Mouse (Mus musculus) hematopoietic stem cell, adult 5-6 weeks (primary cell): ENCODE measurements around the gene Atp2a1. TPM values are rescaled to one million over a fixed set of nuclear protein-coding genes. Genes with fewer than 3 reads are reported as not detected.

Experiments used
- ATAC-seq, 2 experiments: fragments of 125-278 bp in 1 of 2; replicated peaks in 1 of 2; 2 replicates each; pipeline ENCODE4 v1.8.0; 2016 to 2017; ENCODE audit warnings: inconsistent platforms in 2 of 2, mild to moderate bottlenecking in 2 of 2, moderate number of reproducible peaks in 2 of 2, low read depth in 1 of 2, moderate TSS enrichment in 1 of 2; ENCODE audit not compliant: low FRiP score in 2 of 2, poor library complexity in 2 of 2, severe bottlenecking in 2 of 2, insufficient read depth in 1 of 2, low TSS enrichment in 1 of 2
- total RNA-seq: library from RNA; stranded (forward); fragments of 172-1452, 232-1000 nt; gene quantifications from 2 replicates; pipeline ENCODE4 v1.2.3, GENCODE M21; 2017

Atp2a1 gene
- total RNA-seq, 1 experiment from 2014 or later: 0.30 TPM

DNA sequence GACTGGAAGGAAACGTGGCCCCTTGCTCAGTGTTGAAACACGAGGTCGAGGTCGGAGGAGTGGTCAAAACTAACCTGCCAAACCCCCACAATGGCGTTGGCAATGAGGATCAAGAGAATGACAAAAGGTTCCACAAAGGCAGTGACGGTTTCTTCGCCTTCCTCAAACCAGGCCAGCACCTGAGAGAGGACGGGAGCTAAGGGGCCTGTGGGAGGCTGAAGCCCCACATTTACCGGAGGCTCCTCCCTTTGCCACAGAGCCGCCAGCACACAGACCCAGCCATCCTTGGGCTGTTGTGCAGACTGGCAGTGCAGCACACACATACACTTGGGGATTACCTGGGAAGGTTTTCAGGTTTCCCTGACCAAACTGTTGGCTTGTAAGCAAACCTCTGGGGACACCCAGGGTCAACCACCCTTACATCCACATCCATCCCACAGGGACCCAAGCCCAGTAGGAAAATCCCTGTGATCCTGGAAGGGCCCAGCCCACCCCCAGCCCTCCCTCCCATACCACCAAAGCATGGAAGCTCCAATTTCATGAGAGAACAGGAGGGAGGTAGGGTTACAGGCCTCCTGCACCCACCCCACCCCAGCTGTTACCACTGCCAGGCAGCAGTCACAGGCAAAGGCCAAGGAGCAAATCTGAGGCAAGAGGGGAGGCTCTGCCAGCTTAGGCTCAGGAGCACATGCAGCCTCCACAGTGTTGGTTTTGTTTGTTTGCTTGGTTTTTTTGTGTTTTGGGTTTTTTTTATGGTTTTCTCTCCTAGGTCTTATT lies 2.1 kb downstream of the Atp2a1 start:
- ATAC-seq: no peak

DNA sequence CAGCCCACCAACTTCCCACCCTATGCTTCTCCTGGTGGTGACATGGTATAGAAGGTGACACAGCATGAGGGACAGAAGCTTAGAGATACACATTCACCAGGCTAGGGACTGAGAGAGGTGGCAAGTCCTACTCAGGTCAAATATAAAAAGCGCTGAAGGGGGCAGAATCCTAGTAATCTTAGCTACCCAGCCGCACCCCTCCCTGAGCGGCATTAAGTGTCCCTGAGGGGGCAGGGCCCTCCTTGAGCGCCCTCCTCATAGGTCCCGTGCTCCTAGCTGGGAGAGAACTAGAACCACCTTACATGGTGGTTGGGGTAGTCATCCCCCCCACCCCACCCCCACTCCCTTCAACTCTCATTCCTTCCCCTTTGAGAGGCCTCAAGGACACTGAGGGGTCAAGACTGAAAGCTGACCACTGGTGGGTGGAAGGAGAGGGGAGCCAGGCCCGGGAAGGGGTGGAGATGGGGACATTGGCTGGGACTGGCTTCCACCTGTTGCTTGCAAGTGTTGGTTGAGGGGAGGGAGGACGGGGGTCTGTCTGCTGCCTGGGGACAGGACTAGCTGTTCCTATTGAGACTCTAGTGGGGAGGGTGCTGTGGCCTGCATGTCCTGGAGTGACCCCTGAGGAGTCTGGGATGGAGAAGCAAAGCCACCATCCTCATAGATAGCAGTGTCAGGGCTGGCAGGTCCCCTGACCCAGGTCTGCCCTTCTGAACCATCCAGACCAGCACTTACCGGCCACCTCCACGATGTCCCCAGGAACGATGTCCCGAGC lies 3.9 kb downstream of the Atp2a1 start:
- no peak for ATAC-seq

DNA sequence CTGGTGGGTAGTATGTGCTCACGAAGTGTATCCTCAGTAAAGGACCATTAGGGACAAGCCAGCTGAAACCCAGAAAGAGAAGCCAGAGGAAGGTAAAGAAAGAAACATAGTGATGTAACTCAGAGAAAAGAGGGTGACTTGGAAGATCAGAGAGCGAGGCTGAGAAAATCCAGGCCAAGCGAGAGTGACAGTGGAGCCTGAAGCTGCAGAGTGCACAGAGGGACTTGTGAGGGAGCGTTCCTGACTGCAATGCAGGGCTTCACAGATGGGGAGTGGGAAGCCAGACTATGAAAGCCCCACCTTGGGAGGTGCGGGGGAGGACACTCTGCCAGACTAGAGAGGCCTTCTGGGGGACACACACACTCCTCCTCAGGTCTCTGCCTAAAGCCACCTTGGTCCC lies 4.7 kb downstream of the Atp2a1 start:
- ATAC-seq: no peak

DNA sequence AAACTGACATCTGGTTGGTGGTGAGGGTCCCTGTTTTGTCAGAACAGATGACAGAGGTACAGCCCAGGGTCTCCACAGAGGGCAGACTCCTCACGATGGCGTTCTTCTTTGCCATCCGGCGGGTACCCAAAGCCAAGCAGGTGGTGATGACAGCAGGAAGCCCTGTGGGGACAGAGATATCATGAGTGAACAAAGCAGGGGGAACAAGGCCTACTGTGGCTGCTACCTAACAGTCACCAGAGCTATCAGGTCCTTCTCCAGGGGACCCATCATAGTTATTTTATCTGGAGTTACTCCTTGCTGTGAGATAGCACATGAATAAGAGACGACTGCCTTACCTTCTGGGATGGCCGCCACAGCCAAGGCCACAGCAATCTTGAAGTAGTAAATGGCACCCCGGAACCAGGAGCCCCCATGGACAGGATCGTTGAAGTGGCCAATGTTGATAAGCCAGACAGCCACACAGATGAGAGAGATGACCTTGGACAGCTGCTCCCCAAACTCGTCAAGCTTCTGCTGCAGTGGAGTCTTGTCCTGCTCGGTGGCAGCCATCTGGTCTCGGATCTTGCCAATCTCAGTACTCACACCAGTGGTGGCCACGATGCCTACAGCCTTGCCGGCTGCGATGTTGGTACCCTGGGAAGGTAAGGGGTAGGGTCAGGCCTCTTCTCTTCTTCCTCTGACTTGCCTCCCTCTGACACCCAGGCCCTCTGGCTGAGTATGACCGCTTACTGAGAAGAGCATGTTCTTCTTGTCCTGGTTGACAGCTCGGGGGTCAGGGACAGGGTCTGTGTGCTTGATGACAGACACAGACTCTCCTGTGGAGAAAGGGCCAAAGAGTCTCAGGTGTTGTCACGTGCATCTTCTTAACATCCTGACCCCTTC lies 6.3 kb downstream of the Atp2a1 start:
- ATAC-seq: peak in 1 of 2 experiments; percentile 4; a peak in 2 of 4 replicates

- ATAC-seq: no peak
Measured at GRCm38 (mm10) chr7:126455242-126455641, 7.7 kb downstream of the Atp2a1 start.

DNA sequence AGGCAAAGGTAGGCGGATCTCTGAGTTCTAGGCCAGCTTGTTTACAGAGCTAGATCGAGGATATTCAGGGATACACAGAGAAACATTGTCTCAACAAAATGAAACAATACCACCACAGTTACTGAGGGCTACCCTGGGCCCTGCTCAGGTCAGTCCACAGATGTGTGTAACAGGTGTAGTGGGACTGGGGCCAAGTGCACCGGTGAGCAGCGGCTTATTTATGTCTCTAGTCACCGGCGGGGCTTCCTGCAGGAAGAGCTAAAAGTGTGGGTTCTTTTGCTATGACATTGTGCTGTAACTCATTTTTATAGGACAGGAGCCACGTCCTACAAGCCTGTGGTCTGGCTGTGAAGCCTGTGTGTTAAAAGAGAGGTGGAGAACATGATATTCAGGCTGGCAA lies 9.0 kb downstream of the Atp2a1 start:
- ATAC-seq: no peak

GRCm38 (mm10) chr7:126452244-126452643 lies 10.7 kb downstream of the Atp2a1 start:
- no peak for ATAC-seq

DNA sequence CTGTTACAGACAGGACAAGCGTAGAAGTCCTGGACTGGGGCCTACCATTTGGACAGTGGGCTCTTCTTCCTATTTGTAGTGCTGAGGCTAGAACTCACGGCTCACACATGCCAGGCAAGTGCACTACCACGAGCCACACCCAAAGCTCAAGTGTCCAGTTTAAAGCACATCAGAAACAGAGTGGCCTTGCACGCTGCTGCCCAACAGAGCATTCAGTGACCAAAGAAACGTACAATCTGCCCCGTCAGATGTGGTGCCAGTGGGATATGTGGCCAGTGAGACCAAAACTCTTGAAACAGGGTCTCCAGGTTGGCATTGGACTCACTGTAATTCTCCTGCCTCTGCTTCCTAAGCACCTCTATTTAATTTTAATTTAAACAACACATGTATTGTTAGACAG lies 12.3 kb downstream of the Atp2a1 start:
- ATAC-seq: no peak

GRCm38 (mm10) chr7:126449991-126450390 lies 12.9 kb downstream of the Atp2a1 start:
- no peak for ATAC-seq

DNA sequence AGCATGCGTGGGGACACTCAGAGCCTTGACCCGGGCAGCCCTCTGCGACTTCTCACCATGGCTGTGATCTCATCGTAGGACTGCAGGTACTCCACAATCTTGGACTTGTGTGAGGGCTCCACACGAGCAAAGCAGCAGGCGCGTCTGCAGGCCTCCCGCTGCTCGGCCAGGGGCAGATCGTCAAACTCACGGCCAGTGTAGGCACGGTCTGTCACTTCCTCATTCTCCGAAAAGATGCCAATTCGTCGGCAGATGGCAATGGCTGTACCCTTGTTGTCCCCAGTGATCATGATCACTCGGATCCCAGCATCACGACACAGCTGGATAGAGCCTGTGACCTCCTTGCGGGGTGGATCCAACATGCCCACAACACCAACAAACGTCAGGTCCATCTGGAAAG lies 14.4 kb downstream of the Atp2a1 start:
- ATAC-seq: peak; percentile 29 to 66; a peak in 2 of 4 replicates

DNA sequence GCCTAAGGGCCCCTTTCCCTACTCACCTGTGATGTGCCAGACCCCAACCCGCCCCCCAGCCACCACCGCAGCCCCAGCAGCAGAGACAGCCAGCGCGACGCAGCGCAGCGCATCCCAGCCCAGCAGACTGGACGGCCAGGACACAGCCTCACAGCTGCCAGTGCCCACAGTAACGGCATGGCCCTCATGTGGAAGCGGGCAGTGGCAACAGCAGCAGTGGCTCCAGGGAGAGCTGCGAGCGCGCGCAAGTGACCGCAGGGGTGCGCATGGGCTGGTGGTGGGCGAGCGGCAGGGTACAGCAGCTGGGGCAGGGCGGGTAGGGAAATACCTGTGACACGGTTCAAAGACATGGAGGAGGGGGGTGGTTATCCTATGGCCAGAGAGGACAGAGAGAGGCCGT lies 16.7 kb downstream of the Atp2a1 start:
- no peak for ATAC-seq

DNA sequence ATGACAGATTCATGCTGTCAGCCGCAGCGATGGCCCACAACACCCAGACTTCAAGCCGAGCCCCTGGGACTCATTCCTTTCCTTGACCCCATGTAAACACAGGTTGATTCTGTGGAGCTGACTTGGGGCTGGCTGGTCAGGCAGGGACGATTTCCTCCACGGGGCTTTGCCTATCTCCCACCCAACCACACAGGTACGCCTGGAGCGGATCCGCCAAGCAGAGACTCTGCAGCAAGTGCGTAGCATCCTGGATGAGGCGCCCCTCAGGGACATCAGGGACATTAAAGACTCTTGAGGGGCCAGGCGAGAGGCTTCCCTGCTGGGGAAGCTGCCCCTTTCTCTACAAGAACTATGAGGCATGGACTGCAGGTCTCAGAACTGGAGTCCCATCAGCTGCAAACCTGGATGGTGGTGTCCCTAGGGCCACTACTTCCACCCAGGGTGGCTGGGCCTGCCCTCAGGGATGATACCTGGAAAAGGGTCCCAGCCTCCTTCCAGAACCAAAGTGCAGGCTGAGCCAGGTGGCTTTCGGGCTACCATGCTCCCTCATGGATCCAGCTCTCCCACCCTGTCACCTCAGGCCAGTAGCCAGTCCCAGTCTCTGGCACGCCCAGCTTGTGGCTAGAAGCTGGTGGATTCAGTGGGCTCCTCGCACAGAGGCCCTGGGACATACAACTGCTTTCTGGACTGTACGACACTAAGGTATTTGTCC lies 17.6 kb downstream of the Atp2a1 start:
- ATAC-seq: no peak

DNA sequence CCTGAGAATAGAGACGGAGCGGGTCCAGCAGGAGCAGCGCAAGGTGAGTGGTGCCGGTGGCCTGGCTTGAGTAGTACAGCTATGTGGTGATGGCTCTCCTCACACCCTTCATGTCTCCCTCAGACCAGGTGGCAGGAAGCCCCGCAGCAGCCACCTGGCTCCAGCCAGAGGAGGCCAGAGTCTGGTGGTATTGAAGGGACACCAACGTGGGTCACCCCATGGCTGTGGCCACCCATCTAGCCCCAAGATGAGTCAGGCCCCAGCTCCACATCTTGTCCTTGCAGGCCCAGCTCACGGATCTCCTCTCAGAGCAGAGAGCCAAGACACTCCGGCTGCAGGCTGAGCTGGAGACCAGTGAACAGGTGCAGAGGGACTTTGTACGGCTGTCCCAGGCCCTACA lies 18.4 kb downstream of the Atp2a1 start:
- no peak for ATAC-seq

DNA sequence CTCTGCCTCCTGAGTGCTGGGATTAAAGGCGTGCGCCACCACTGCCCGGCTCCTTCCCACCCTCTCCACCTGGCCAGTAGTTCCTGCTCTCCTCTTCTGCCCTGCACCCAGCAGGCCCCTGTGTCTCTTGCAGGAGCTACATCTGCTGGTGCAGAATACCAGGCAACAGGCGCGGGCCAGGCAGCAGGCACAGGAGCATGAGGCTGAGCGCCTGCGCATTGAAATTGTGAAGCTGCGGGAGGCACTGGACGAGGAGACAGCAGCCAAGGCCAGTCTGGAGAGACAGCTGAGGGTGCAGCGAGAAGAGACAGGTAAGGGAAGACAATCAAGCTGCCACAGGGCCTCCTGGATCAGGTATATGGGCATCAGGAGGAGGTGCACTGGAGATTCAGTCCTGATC lies 18.9 kb downstream of the Atp2a1 start:
- ATAC-seq: no peak

DNA sequence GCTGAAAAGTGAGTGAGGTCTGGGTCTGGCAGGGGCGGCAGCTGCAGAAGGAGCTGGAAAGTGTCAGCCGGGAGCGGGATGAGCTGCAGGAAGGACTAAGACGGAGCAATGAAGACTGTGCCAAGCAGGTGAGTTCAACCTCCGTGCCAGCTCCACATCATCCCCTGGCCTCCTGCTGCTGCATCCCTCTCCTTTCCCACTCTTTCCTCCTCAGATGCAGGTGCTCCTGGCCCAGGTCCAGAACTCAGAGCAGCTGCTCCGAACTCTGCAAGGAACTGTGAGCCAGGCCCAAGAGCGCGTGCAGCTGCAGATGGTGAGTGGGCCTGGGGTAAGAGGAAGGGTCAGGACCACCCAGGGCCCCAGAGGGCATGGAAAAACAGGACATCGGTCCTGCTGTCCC lies 22.8 kb downstream of the Atp2a1 start:
- no peak for ATAC-seq

DNA sequence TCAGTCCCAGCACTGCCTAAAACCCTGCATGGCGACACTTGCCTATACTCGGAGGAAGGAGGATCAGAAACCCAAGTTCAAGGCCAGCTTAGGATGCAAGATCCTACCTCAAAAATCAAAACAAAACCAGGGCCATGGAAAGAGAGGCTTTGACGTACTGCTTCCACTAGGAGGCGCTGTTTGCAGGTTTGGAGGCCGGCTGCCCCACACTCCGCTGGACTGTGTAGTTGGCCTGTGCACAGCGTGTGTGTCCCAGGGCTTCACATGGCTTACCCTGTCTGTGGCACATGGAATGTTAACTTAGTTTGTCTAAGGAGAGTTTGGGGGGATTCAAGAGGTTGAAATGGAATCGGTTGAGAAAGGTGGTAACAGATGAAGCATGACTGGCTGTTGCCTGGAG lies 26.1 kb downstream of the Atp2a1 start:
- peak; percentile 83 to 90 for ATAC-seq

GRCm38 (mm10) chr7:126435801-126436200 lies 27.1 kb downstream of the Atp2a1 start:
- no peak for ATAC-seq
